In the genomic region with DNA sequence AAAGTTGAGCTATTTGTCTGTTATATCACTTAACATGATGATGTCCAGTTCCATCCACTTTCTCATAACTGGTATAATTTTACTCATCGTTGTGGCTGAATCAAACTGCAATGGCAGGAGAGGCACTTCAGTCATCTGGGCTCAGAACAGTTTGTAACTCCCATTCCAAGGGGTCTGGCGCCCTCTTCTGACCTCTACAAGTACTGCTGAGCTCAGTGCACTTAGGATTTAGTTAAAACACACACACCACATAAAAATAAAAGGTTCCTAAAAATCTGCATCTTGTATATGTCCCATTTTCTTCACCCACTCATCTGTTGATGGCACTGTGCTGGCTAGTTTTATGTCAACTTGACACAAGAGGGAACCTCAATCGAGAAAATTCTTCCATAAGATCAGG, we compare ENCODE assay signal across 8 mouse cellular contexts. TPM values are rescaled to one million over a fixed set of nuclear protein-coding genes. Genes with fewer than 3 reads are reported as not detected.
DNase-seq lines count a peak whose midpoint lies in the region; ATAC-seq lines count a peak whose summit lies in the region.

No protein-coding gene starts in this region.

- ATAC-seq in megakaryocyte, adult 5-6 weeks (ENCODE audit: poor library complexity, severe bottlenecking), result peak; percentile 26; the same call in 1 of the 2 replicates

- peak; percentile 80 to 90 for DNase-seq in CD8-positive naive resting alpha-beta T cell, adult 2 months (ENCODE audit: low read depth in 2 of 2, low spot score in 2 of 2)
- DNase-seq in T-cell, adult 2 months (ENCODE audit: low spot score), result peak; percentile 85
- peak; percentile 61 to 88 for DNase-seq in cerebellum, postnatal 4 days (ENCODE audit: low spot score in 2 of 2)
- DNase-seq in gastrocnemius, postnatal 4 days (ENCODE audit: low spot score in 2 of 2), result peak; percentile 66 to 83
- DNase-seq in layer of hippocampus, adult 9-11 months, result peak; percentile 80
- peak; percentile 88 to 89 for DNase-seq in right cerebral cortex, postnatal 10 days (ENCODE audit: low spot score in 2 of 2)
- DNase-seq in urinary bladder, postnatal 4 days (ENCODE audit: low spot score in 2 of 2), result peak; percentile 65 to 83

RNA-seq across cellular contexts. Expression of gene Bola2, which starts 1.9 kb away (rescaled TPM):
- total RNA-seq in gastrocnemius, postnatal 4 days (2021), result 10 to 100 TPM; 56.2 to 61.9 TPM
- total RNA-seq in megakaryocyte, adult 5-6 weeks (2015), result 49.8 and 60.5 TPM in 2 replicates
- total RNA-seq in megakaryocyte, adult 5-6 weeks (2017), result 106 and 161 TPM in 2 replicates

RNA-seq across cellular contexts. Expression of gene Slx1b, which starts 2.3 kb away (rescaled TPM):
- 1 to 10 TPM; 7.0 to 7.4 TPM for total RNA-seq in gastrocnemius, postnatal 4 days (2021)
- total RNA-seq in megakaryocyte, adult 5-6 weeks (2015), result 4.1 and 6.0 TPM in 2 replicates
- total RNA-seq in megakaryocyte, adult 5-6 weeks (2017), result 4.7 and 5.9 TPM in 2 replicates

RNA-seq across cellular contexts. Expression of gene Coro1a, which starts 14.3 kb away (rescaled TPM):
- 10 to 100 TPM; 11.8 to 14.5 TPM for total RNA-seq in gastrocnemius, postnatal 4 days (2021)
- 1,020 and 1,059 TPM in 2 replicates for total RNA-seq in megakaryocyte, adult 5-6 weeks (2015)
- total RNA-seq in megakaryocyte, adult 5-6 weeks (2017), result 1,317 and 1,554 TPM in 2 replicates

RNA-seq across cellular contexts. Expression of gene Sult1a1, which starts 17.0 kb away (rescaled TPM):
- 10 to 100 TPM; 13.1 to 14.2 TPM for total RNA-seq in gastrocnemius, postnatal 4 days (2021)
- total RNA-seq in megakaryocyte, adult 5-6 weeks (2015), result 4.8 and 6.6 TPM in 2 replicates
- total RNA-seq in megakaryocyte, adult 5-6 weeks (2017), result 6.6 and 6.9 TPM in 2 replicates

RNA-seq across cellular contexts. Expression of gene Sgf29, which starts 44.1 kb away (rescaled TPM):
- 10 to 100 TPM; 27.7 to 31.8 TPM for total RNA-seq in gastrocnemius, postnatal 4 days (2021)
- total RNA-seq in megakaryocyte, adult 5-6 weeks (2015), result 42.1 and 55.6 TPM in 2 replicates
- total RNA-seq in megakaryocyte, adult 5-6 weeks (2017), result 27.3 and 35.5 TPM in 2 replicates

Comparison
In these comparisons a context has a peak if more than half of its experiments do, and no peak if none do; other contexts are left out.
1. Peak in every context shown above with its lines: DNase-seq and ATAC-seq.
2. RNA of gene Coro1a, which starts 14.3 kb away (total RNA-seq): 1,020 to 1,554 TPM in megakaryocyte, adult 5-6 weeks; 11.8 to 14.5 TPM in gastrocnemius, postnatal 4 days; every median in the first group is over 10 times any median in the second.